Mouse (Mus musculus) hindbrain, embryonic 13.5 days (tissue): Measurements from ENCODE around the gene C130050O18Rik. TPM values are rescaled to one million over a fixed set of nuclear protein-coding genes. Genes with fewer than 3 reads are reported as not detected.

Source experiments
- ATAC-seq: fragments of 200-750 bp; cut with Nextera tagmentation; 2 replicates; pipeline ENCODE4 v1.8.0; 2017; ENCODE audit warnings: moderate TSS enrichment; ENCODE audit not compliant: low FRiP score
- H3K27ac ChIP-seq: fragments of 300-500 bp; sonication (generic); 2 replicates; pipeline ENCODE4 v1.5.1; 2015; ENCODE audit warnings: inconsistent platforms, mild to moderate bottlenecking, moderate library complexity
- H3K27me3 ChIP-seq: fragments of 300-500 bp; sonication (generic); 2 replicates; pipeline ENCODE4 v1.6.1; 2015; ENCODE audit warnings: mild to moderate bottlenecking, inconsistent platforms
- H3K36me3 ChIP-seq: fragments of 300-500 bp; sonication (generic); 2 replicates; pipeline ENCODE4 v1.6.1; 2015; ENCODE audit warnings: mild to moderate bottlenecking, inconsistent platforms
- H3K4me1 ChIP-seq: fragments of 300-500 bp; sonication (generic); replicated peaks from 2 replicates; pipeline ENCODE4 v1.6.1; 2015; ENCODE audit warnings: inconsistent platforms
- H3K4me2 ChIP-seq: fragments of 300-500 bp; sonication (generic); 2 replicates; pipeline ENCODE4 v1.6.1; 2015; ENCODE audit warnings: inconsistent platforms, mild to moderate bottlenecking, moderate library complexity
- H3K4me3 ChIP-seq: fragments of 300-500 bp; sonication (generic); 2 replicates; pipeline ENCODE4 v1.5.1; 2015; ENCODE audit warnings: mild to moderate bottlenecking, inconsistent platforms
- H3K9ac ChIP-seq: fragments of 300-500 bp; sonication (generic); 2 replicates; pipeline ENCODE4 v1.6.1; 2015; ENCODE audit warnings: mild to moderate bottlenecking, inconsistent platforms
- H3K9me3 ChIP-seq: fragments of 300-500 bp; sonication (generic); 2 replicates; pipeline ENCODE4 v1.6.1; 2016; ENCODE audit warnings: inconsistent platforms
- WGBS: fragments of 180-500 bp; shearing (Covaris S2); methylation state at CpG from one replicate; pipeline ENCODE4 v1.1.7; 2015; 5-methylcytosine and 5-hydroxymethylcytosine counted together
- polyA plus RNA-seq: library from polyadenylated mRNA; unstranded; fragments of >200 nt; fragmentation: Nextera tagmentation; extraction: Ambion mirVana; gene quantifications from 2 replicates; pipeline ENCODE4 v1.2.1, GENCODE M21; 2015

The C130050O18Rik gene
- polyA plus RNA-seq, 1 experiment from 2014 or later = 0.22 TPM

- H3K4me1 ChIP-seq = peaks cover 32% of the 10 kb centered on the region
- no peak overlapping the region for H3K4me2 ChIP-seq
- no peak overlapping the region for H3K9ac ChIP-seq
- ATAC-seq = no peak
- H3K9me3 ChIP-seq = no peaks in the 10 kb centered on the region
- H3K36me3 ChIP-seq = no peaks in the 10 kb centered on the region
- no peak overlapping the region for H3K4me3 ChIP-seq
- no peaks in the 10 kb centered on the region for H3K27me3 ChIP-seq
- peak overlapping the region; percentile 48; the same call in 1 of the 2 replicates for H3K27ac ChIP-seq
- 75% methylated on average over 7 of the region's 7 CpGs for WGBS
Observed at GRCm38 (mm10) chr5:139405478-139405877, 398 bp downstream of the C130050O18Rik start.

- no peaks in the 10 kb centered on the region for H3K9me3 ChIP-seq
- H3K4me2 ChIP-seq = no peak overlapping the region
- peaks cover 32% of the 10 kb centered on the region for H3K4me1 ChIP-seq
- no peak for ATAC-seq
- 85% methylated on average over 3 of the region's 3 CpGs for WGBS
- no peaks in the 10 kb centered on the region for H3K36me3 ChIP-seq
- no peak overlapping the region for H3K4me3 ChIP-seq
- H3K27ac ChIP-seq = peak overlapping the region; percentile 48; the same call in 1 of the 2 replicates
- no peak overlapping the region for H3K9ac ChIP-seq
- H3K27me3 ChIP-seq = no peaks in the 10 kb centered on the region
Observed at GRCm38 (mm10) chr5:139405953-139406352, 873 bp downstream of the C130050O18Rik start.

GRCm38 (mm10) chr5:139407121-139407885 lies 2.2 kb downstream of the C130050O18Rik start:
- Histone ChIP-seq H3K4me3 (no peak overlapping the region), H3K9ac (peak overlapping the region; percentile 49; the same call in 1 of the 2 replicates), H3K4me1 (peaks cover 39% of the 10 kb centered on the region), H3K9me3 (no peaks in the 10 kb centered on the region), H3K4me2 (no peak overlapping the region), H3K27ac (0 out of 2 replicates have a peak overlapping the region, but pooled peaks have one; percentile 13), H3K27me3 (no peaks in the 10 kb centered on the region), H3K36me3 (no peaks in the 10 kb centered on the region)
- WGBS = 78% methylated on average over 13 of the region's 14 CpGs
- no peak for ATAC-seq

- H3K27me3 ChIP-seq = no peaks in the 10 kb centered on the region
- H3K27ac ChIP-seq = no peak overlapping the region
- H3K9ac ChIP-seq = no peak overlapping the region
- no peaks in the 10 kb centered on the region for H3K9me3 ChIP-seq
- ATAC-seq = no peak
- 90% methylated on average over 7 of the region's 7 CpGs for WGBS
- peaks cover 39% of the 10 kb centered on the region for H3K4me1 ChIP-seq
- H3K4me2 ChIP-seq = no peak overlapping the region
- no peak overlapping the region for H3K4me3 ChIP-seq
- H3K36me3 ChIP-seq = no peaks in the 10 kb centered on the region
Observed at GRCm38 (mm10) chr5:139408511-139408910, 3.4 kb downstream of the C130050O18Rik start.

- no peaks in the 10 kb centered on the region for H3K27me3 ChIP-seq
- WGBS = 76% methylated on average over 12 of the region's 12 CpGs
- no peak overlapping the region for H3K4me2 ChIP-seq
- no peaks in the 10 kb centered on the region for H3K36me3 ChIP-seq
- H3K4me1 ChIP-seq = peaks cover 35% of the 10 kb centered on the region
- H3K27ac ChIP-seq = no peak overlapping the region
- H3K9ac ChIP-seq = no peak overlapping the region
- no peak for ATAC-seq
- H3K9me3 ChIP-seq = no peaks in the 10 kb centered on the region
- H3K4me3 ChIP-seq = no peak overlapping the region
Observed at GRCm38 (mm10) chr5:139409412-139409811, 4.3 kb downstream of the C130050O18Rik start.

GRCm38 (mm10) chr5:139410056-139410455 lies 5.0 kb downstream of the C130050O18Rik start:
- Histone ChIP-seq H3K4me3 (no peak overlapping the region), H3K4me1 (peaks cover 33% of the 10 kb centered on the region), H3K9me3 (no peaks in the 10 kb centered on the region), H3K27me3 (no peaks in the 10 kb centered on the region), H3K4me2 (no peak overlapping the region), H3K27ac (no peak overlapping the region), H3K36me3 (no peaks in the 10 kb centered on the region), H3K9ac (no peak overlapping the region)
- ATAC-seq = no peak
- WGBS = 92% methylated on average over 4 of the region's 4 CpGs

- no peak overlapping the region for H3K4me3 ChIP-seq
- H3K9me3 ChIP-seq = no peaks in the 10 kb centered on the region
- H3K4me1 ChIP-seq = peaks cover 24% of the 10 kb centered on the region
- no peaks in the 10 kb centered on the region for H3K27me3 ChIP-seq
- H3K9ac ChIP-seq = no peak overlapping the region
- no peak overlapping the region for H3K4me2 ChIP-seq
- no peak overlapping the region for H3K27ac ChIP-seq
- 96% methylated on average over 6 of the region's 6 CpGs for WGBS
- H3K36me3 ChIP-seq = no peaks in the 10 kb centered on the region
- no peak for ATAC-seq
Observed at GRCm38 (mm10) chr5:139411117-139411516, 6.0 kb downstream of the C130050O18Rik start.

GRCm38 (mm10) chr5:139411665-139412314 lies 6.7 kb downstream of the C130050O18Rik start:
- no peak overlapping the region for H3K4me2 ChIP-seq
- peaks cover 24% of the 10 kb centered on the region for H3K4me1 ChIP-seq
- ATAC-seq = no peak
- H3K4me3 ChIP-seq = no peak overlapping the region
- no peak overlapping the region for H3K27ac ChIP-seq
- no peak overlapping the region for H3K9ac ChIP-seq
- no peaks in the 10 kb centered on the region for H3K27me3 ChIP-seq
- H3K36me3 ChIP-seq = no peaks in the 10 kb centered on the region
- no peaks in the 10 kb centered on the region for H3K9me3 ChIP-seq
- WGBS = 68% methylated on average over 15 of the region's 15 CpGs

- no peaks in the 10 kb centered on the region for H3K27me3 ChIP-seq
- no peak overlapping the region for H3K27ac ChIP-seq
- peaks cover 3% of the 10 kb centered on the region; the same call in 1 of the 2 replicates for H3K36me3 ChIP-seq
- no peak overlapping the region for H3K4me2 ChIP-seq
- H3K9me3 ChIP-seq = no peaks in the 10 kb centered on the region
- H3K4me1 ChIP-seq = peaks cover 20% of the 10 kb centered on the region
- H3K4me3 ChIP-seq = no peak overlapping the region
- 84% methylated on average over 4 of the region's 4 CpGs for WGBS
- no peak overlapping the region for H3K9ac ChIP-seq
- no peak for ATAC-seq
Observed at GRCm38 (mm10) chr5:139413545-139413944, 8.5 kb downstream of the C130050O18Rik start.

GRCm38 (mm10) chr5:139415001-139415400 lies 9.9 kb downstream of the C130050O18Rik start:
- Histone ChIP-seq H3K27me3 (no peaks in the 10 kb centered on the region), H3K36me3 (peaks cover 3% of the 10 kb centered on the region; the same call in 1 of the 2 replicates), H3K27ac (no peak overlapping the region), H3K4me1 (peaks cover 30% of the 10 kb centered on the region), H3K9me3 (no peaks in the 10 kb centered on the region), H3K4me3 (no peak overlapping the region), H3K9ac (no peak overlapping the region), H3K4me2 (no peak overlapping the region)
- ATAC-seq = no peak
- WGBS = 92% methylated on average over 5 of the region's 5 CpGs

GRCm38 (mm10) chr5:139416942-139417341 lies 11.9 kb downstream of the C130050O18Rik start:
- H3K9ac ChIP-seq = no peak overlapping the region
- 97% methylated on average over 4 of the region's 4 CpGs for WGBS
- no peak overlapping the region for H3K27ac ChIP-seq
- ATAC-seq = no peak
- H3K27me3 ChIP-seq = no peaks in the 10 kb centered on the region
- H3K4me1 ChIP-seq = peaks cover 31% of the 10 kb centered on the region
- H3K4me3 ChIP-seq = no peak overlapping the region
- peaks cover 3% of the 10 kb centered on the region; the same call in 1 of the 2 replicates for H3K36me3 ChIP-seq
- H3K4me2 ChIP-seq = no peak overlapping the region
- H3K9me3 ChIP-seq = no peaks in the 10 kb centered on the region

- Histone ChIP-seq H3K4me2 (no peak overlapping the region), H3K9me3 (no peaks in the 10 kb centered on the region), H3K27me3 (no peaks in the 10 kb centered on the region), H3K36me3 (peaks cover 3% of the 10 kb centered on the region; the same call in 1 of the 2 replicates), H3K9ac (no peak overlapping the region), H3K4me3 (no peak overlapping the region), H3K27ac (peak overlapping the region; percentile 81; the same call in 1 of the 2 replicates), H3K4me1 (peaks cover 35% of the 10 kb centered on the region)
- no peak for ATAC-seq
- 93% methylated on average over 3 of the region's 3 CpGs for WGBS
Observed at GRCm38 (mm10) chr5:139417480-139417879, 12.4 kb downstream of the C130050O18Rik start.
